Mouse (Mus musculus) testis, adult 2 months (tissue): ENCODE data around the gene Lin28a. TPM values are rescaled to one million over a fixed set of nuclear protein-coding genes. Genes with fewer than 3 reads are reported as not detected.

Source experiments
- H3K27ac ChIP-seq: fragments of 200-500 bp; 2 replicates; pipeline ENCODE4 v1.5.1; 2012; ENCODE audit warnings: low read depth, low read length; ENCODE audit not compliant: control insufficient read depth, insufficient read depth
- H3K27me3 ChIP-seq: fragments of 200-500 bp; 2 replicates; pipeline ENCODE4 v1.6.1; 2012; ENCODE audit warnings: mild to moderate bottlenecking, low read length, moderate library complexity; ENCODE audit not compliant: control insufficient read depth, insufficient read depth
- H3K36me3 ChIP-seq: fragments of 200-500 bp; 2 replicates; pipeline ENCODE4 v1.6.1; 2012; ENCODE audit warnings: mild to moderate bottlenecking, low read length; ENCODE audit not compliant: control insufficient read depth, insufficient read depth
- H3K4me1 ChIP-seq: fragments of 200-500 bp; 2 replicates; pipeline ENCODE4 v1.6.1; 2012; ENCODE audit warnings: low read length; ENCODE audit not compliant: control insufficient read depth, insufficient read depth
- H3K4me3 ChIP-seq: fragments of 200-500 bp; 2 replicates; pipeline ENCODE4 v1.5.1; 2012; ENCODE audit warnings: low read depth, mild to moderate bottlenecking, low read length, moderate library complexity, mixed read lengths; ENCODE audit not compliant: control insufficient read depth
- CTCF ChIP-seq: fragments of 200-500 bp; IDR thresholded peaks from 2 replicates; pipeline ENCODE4 v1.5.1; 2012; ENCODE audit warnings: low read depth, mild to moderate bottlenecking, inconsistent platforms, low read length, moderate library complexity; ENCODE audit not compliant: control insufficient read depth, insufficient read depth, insufficient replicate concordance
- POLR2A ChIP-seq: fragments of 200-500 bp; IDR thresholded peaks from 2 replicates; pipeline ENCODE4 v1.6.1; 2012; ENCODE audit warnings: low read depth, mild to moderate bottlenecking, inconsistent platforms, low read length, moderate library complexity; ENCODE audit not compliant: control insufficient read depth
- polyA plus RNA-seq: library from polyadenylated mRNA; depleted of rRNA; stranded (reverse); fragments of >200 nt; gene quantifications from 2 replicates; pipeline ENCODE4 v1.2.3, GENCODE M21; 2012; rRNA removed

The Lin28a gene
- 1.2 TPM in 2 replicates for polyA plus RNA-seq

DNA sequence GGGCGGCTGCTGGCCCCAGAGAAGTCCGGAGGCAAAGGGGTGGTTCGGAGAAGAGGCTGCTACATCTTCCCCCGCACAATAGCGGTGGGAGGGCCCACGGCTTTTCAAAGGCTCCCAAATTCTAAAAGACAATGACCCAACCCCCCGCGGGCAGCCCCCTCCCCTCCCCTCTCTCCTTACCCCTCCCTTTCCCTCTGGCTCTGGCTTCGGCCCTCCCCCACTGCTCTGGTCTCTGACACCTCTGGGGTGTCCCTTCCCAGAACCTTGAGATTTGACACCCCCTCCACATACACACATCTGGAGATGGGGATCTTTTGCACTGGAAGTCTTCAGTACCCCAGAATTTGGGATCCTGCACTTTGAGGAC lies at the start of gene Lin28a:
Gene Lin28a (minus strand): TSS at position 63 of the 367 bp plus-strand sequence.
- Histone ChIP-seq H3K4me1 (peaks cover 37% of the 10 kb centered on the region), H3K27ac (no peak within 1 kb of the TSS), H3K36me3 (no peaks in the 10 kb centered on the region), H3K4me3 (peak within 1 kb of the TSS; percentile 32), H3K27me3 (peaks cover 4% of the 10 kb centered on the region; the same call in 1 of the 2 replicates)
- TF ChIP-seq CTCF: no peak
- no peak for TF ChIP-seq POLR2A

DNA sequence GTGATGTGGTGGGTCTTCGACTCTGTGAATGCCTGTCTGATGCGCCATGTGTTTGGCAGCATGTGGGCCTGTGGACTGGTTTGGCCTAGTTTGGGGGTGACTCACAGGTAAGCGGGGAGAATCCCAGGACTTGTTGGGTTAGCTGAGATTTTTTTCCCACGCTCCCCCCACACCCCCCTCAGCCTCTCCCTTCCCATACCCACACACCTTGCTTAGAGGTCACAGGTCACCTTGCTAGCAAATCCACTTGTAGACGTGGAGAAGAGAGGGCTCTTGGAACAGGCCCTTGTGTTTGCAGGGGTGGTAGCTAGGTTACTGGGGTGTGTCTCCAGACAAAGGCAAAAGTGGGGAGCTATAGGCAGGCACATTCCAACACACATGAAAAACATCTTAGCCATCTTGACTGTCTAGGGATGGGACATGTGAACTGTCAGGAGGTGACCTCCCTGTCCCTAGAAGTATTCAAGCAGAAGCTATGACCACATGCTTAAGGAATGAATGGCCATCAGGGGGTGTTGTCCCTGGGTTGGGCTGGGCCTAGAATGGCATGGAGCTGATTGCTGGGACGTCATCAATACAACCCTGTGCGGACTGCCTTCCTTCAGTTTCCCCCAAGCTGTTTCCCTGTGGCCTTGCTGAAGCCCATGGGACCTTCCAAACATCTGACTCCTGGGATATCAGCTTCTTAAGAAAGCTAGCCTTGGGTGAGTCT lies 49.3 kb upstream of the Lin28a start:
- no peak for TF ChIP-seq CTCF
- Histone ChIP-seq H3K36me3 (no peaks in the 10 kb centered on the region), H3K27me3 (no peaks in the 10 kb centered on the region), H3K4me3 (no peak overlapping the region), H3K27ac (no peak overlapping the region), H3K4me1 (peaks cover 9% of the 10 kb centered on the region)

DNA sequence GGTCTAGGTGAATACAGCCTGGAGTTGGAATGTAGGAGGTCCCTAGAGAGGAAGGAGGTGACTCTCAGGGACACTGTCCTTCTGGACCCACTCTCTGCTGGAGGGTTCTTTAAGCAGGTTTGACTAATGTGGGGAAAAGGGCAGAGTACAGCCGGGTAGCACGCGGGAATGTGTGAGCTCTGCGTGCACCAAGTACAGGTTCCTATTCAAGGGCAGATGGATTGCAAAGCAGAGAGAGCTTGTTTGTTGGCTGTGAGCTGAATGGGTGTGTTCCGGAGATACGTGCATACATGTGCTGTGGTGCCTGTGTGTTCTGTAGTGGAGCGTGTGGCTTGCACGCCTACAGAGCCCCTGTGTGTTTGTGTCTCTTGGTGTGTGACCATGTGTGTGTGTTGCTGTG lies 48.7 kb upstream of the Lin28a start:
- no peak overlapping the region for H3K27ac ChIP-seq
- no peak for TF ChIP-seq CTCF
- no peak for TF ChIP-seq POLR2A

DNA sequence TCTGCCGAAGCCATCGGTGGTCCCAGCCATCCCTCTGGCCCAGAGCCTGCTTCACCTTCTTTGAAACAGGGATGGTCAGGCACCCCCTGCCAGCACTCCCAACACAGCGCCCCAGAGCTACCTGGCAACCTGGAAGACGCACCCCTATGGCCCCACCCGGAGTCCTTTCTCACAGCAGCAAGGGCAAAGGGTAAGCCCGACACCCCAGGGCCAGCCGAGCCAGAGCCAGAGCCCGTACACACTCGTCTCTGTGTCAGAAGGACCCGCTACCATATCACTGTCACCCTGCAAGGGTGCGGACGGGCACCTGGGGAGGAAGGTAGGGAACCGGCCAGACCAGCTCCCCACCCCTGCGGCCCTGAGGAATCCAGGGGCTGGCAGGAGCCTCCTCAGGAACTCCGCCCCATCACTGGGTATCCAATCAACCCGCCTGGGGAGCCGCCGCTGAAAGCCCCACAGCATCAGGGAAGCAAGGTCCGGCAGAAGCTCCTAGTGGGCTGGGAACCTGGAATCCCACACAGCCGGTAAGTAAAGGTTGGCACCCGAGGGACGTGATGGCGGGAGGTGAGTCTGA lies 46.9 kb upstream of the Lin28a start:
- no peak overlapping the region for H3K27ac ChIP-seq
- H3K4me1 ChIP-seq: peaks cover 3% of the 10 kb centered on the region
- TF ChIP-seq POLR2A (no peak), CTCF (no peak)
- no peaks in the 10 kb centered on the region for H3K27me3 ChIP-seq
- H3K36me3 ChIP-seq: no peaks in the 10 kb centered on the region
- H3K4me3 ChIP-seq: no peak overlapping the region

More for the DNA sequence above, 48.7 kb upstream of the Lin28a start:
- Histone ChIP-seq H3K36me3 (no peaks in the 10 kb centered on the region), H3K4me1 (peaks cover 3% of the 10 kb centered on the region), H3K27me3 (no peaks in the 10 kb centered on the region), H3K4me3 (no peak overlapping the region)

DNA sequence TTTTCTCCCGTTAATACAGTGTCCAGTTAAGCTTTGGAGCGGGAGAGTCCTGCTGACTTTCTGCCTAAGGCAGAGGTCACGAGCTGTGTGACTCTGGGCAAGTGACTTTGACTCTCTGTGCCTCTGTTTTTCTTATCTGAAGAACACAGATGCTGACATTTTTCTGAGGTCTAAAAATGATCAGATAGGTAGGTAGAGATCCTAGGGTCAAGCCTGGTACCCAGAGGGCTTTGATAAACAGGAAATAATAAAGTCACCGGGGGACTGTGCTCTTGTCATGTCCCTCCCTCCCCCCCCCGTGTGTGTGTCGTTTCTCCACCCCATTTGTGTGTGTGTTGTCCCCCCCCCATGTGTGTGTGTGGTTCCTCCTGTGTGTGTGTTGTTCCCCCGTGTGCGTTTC lies 43.9 kb upstream of the Lin28a start:
- H3K4me1 ChIP-seq: peaks cover 11% of the 10 kb centered on the region
- H3K27me3 ChIP-seq: no peaks in the 10 kb centered on the region
- TF ChIP-seq POLR2A (no peak), CTCF (no peak)
- H3K27ac ChIP-seq: no peak overlapping the region
- H3K4me3 ChIP-seq: no peak overlapping the region
- H3K36me3 ChIP-seq: no peaks in the 10 kb centered on the region

DNA sequence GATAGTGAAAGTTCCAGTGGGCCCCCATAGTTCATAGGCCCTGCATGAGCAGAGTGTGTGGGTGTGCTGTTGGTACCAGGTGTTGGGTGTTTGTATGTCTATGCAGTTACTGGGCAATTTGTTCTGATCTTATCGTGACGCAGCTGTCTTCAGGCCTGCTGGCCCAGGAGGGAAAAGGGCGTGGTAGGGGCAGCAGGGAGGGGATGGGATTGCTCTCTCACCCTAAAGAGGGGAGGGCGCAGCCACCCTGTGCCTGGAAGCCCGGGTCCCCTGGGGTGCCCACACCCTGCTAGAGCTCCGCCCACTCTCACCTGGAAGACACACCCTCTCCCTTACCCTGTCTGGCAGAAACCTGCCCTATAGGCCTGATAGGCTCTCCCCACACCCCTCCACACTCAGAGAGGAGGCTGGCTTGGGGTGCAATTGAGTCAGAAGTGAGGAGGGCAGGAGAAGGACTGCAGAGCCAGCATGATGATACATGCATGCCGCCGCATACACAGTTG lies 43.4 kb upstream of the Lin28a start:
- H3K4me1 ChIP-seq: peaks cover 11% of the 10 kb centered on the region
- no peaks in the 10 kb centered on the region for H3K27me3 ChIP-seq
- TF ChIP-seq POLR2A: no peak
- TF ChIP-seq CTCF: no peak
- H3K27ac ChIP-seq: no peak overlapping the region
- no peaks in the 10 kb centered on the region for H3K36me3 ChIP-seq
- no peak overlapping the region for H3K4me3 ChIP-seq

DNA sequence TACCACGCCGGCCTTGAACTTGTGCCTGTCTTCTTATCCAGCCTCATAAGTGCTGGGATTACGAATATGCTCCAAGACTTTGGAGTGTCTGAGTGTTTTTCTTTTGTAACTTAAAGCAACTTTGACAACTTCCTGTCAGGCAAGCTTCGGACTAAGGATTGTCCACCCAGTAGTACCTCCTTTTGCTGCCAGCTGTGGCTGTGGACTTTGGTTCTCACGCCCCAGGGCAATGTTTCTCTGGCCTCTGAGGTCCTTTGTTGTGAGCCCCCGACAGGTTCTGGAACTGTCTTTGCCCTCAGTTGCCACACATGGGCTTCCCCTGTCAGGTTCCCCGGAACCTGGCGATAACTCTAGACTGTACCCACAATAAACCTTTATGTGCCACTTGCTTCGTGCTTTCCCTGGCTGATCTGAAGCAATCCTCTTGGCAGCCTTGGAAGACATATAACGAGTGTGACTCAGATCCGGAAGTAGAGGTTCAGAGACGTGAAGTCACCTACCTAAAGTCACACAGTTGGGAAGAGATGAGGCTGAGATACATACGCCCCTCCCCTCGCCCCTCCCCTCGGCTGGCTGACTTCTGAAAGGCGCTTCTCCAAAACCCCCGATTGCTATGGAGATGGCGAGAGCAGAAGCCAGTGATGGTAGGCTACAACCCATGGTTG lies 42.7 kb upstream of the Lin28a start:
- Histone ChIP-seq H3K27me3 (no peaks in the 10 kb centered on the region), H3K4me1 (peaks cover 11% of the 10 kb centered on the region), H3K27ac (no peak overlapping the region), H3K36me3 (no peaks in the 10 kb centered on the region), H3K4me3 (no peak overlapping the region)
- no peak for TF ChIP-seq POLR2A
- no peak for TF ChIP-seq CTCF

DNA sequence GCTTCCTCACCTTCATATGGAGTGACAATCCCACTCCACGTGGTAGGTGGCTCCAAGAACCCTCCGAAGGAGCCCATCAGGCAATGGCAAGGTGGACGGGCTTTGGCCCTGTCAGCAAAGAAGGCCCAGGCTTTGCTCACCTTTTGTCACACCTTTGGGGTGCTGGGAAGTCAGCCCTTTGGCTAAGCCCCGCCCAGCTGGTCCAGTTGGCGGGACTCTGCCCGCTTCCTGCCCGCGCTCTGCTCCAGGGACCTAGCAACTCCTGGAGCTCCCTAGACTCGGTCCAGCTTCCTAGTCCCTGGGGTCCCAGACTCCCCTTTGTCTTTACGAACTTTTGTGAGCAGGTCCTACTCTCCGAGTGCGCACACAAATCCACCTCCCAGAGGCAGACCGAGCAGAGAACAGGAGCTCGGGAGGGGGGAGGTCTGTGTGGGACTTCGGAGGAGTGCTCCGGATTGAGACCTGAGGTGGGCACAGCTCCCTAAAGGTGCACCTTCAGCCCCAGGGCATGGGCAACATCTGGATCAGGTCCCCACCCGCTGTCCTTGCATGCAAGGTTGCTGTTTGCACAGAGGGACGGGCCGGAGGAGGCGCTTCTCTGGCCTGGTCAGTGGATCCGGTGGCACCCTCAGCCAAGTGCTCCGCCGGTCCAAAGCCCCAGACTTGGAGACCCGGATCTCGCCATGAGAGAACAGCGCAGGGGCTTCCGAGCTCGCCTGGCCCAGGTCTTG lies 41.7 kb upstream of the Lin28a start, which contains the start of gene Crybg2:
Gene Crybg2 (plus strand): TSS at position 681 of the 731 bp plus-strand sequence.
- Histone ChIP-seq H3K4me1 (peaks cover 11% of the 10 kb centered on the region), H3K36me3 (no peaks in the 10 kb centered on the region), H3K27ac (no peak within 1 kb of the TSS), H3K4me3 (no peak within 1 kb of the TSS), H3K27me3 (no peaks in the 10 kb centered on the region)
- TF ChIP-seq POLR2A: no peak
- TF ChIP-seq CTCF: no peak
